Mouse (Mus musculus) adrenal gland, postnatal 4 days (tissue): ENCODE measurements around the gene Ap4s1. TPM values are rescaled to one million over a fixed set of nuclear protein-coding genes. Genes with fewer than 3 reads are reported as not detected.

ENCODE experiments used
- DNase-seq, 2 experiments: peaks; one replicate each; pipeline ENCODE4 v3.0.0; 2021 to 2022; ENCODE audit warnings: low spot score in 2 of 2, mixed read lengths in 2 of 2
- total RNA-seq, 2 experiments: library from RNA; stranded (reverse); gene quantifications; 2 replicates each; pipeline ENCODE4 v1.2.3; 2021

Gene Ap4s1
- total RNA-seq, 2 experiments from 2014 or later: 19.9 to 21.5 TPM

GRCm38 (mm10) chr12:51759374-51759773 lies 68.5 kb downstream of the Ap4s1 start:
- no peak for DNase-seq

- no peak for DNase-seq
These were observed 76.6 kb downstream of the Ap4s1 start for GRCm38 (mm10) chr12:51767454-51767853.

DNA sequence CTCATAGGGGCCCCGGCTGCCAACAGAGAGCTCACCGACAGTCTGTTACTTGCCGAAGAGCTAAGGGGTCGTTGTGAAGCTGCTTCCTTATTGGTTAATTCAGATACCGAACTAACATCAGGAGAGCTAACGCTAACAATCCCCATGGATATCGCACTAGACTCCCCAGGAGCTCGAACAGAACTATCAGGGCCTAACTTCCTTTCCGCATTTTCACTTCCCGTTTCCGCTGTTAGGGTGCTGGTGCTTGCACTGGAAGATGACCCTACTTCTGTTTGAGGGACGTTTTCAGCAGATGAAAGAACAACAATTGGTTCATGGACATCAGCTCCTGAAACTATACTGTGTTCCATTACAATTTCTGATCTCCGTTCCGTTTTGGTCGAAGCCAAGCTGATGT lies 77.9 kb downstream of the Ap4s1 start:
- no peak for DNase-seq

GRCm38 (mm10) chr12:51784842-51785241 lies 94.0 kb downstream of the Ap4s1 start:
- DNase-seq: no peak

Other genes starting within 250 kb of the Ap4s1 start
- gene Coch, start 97.7 kb upstream of the Ap4s1 start, total RNA-seq: under 1 TPM; 0.79 to 0.87 TPM
- gene Strn3, start 864 bp downstream of the Ap4s1 start, total RNA-seq: 10 to 100 TPM; 81.6 to 84.8 TPM
- 100 to 1,000 TPM in 1 of 2 experiments, 10 to 100 TPM in 1; 93.9 to 102 TPM for gene Hectd1, start 138.5 kb downstream of the Ap4s1 start, total RNA-seq